In the genomic region with DNA sequence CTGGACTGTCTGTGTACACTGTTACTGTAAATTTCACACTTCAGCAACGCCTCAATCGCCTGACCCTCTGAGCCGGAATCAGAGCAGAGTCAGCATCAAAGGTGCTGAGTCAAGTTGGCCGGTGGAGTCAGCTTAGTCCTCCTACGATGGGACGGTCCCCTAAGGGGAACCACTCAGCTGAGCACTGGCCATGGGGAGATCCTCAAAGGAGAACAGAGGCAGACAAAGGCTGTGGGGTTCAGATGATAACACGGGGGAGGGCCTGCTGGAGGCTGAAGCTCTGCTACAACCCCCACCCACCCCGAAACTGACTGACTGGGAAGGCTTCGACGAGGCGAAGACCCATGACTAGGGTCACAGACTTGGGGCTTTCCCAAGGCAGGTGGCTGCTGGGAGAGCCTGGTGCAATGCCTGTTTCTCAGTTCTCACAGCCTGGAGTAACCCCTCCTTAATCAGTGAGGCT, we compare ENCODE assay signal across 20 mouse cellular contexts. TPM values are rescaled to one million over a fixed set of nuclear protein-coding genes. Genes with fewer than 3 reads are reported as not detected.
A peak's percentile ranks its signal among the peaks of the same experiment; 100 is the strongest.
DNase-seq lines count a peak whose midpoint lies in the region; ATAC-seq and TF ChIP-seq lines count a peak whose summit lies in the region.
"Had no signal": no experiment of that assay in that cellular context is flagged by ENCODE, and none has a peak within 500 bp of the region (broad histone marks: within the 10 kb centered on the region; RNA-seq: fewer than 3 reads in every experiment).

No protein-coding gene starts in this region.

- no peak for TF ChIP-seq POLR2A in MEL (IDR thresholded peaks at IDR 0.05; ENCODE audit: control insufficient read depth in 1 of 2, insufficient read depth in 1 of 2, low read depth in 1 of 2, low read length in 2 of 2, poor library complexity in 1 of 2)

- no peaks in the 10 kb centered on the region for H3K9me3 ChIP-seq in kidney, embryonic 15.5 days (replicated peaks)
- no peaks in the 10 kb centered on the region for H3K9me3 ChIP-seq in MEL (replicated peaks; ENCODE audit: insufficient read depth, low read length)
- H3K9me3 ChIP-seq in kidney, postnatal 0 days (replicated peaks; ENCODE audit: low read length) = no peaks in the 10 kb centered on the region
- H3K9me3 ChIP-seq: G1E; limb, embryonic 10.5 days; lung, embryonic 15.5 days; midbrain, embryonic 10.5 days had no signal

- no peak overlapping the region for H3K4me3 ChIP-seq in kidney, embryonic 15.5 days (replicated peaks)
- H3K4me3 ChIP-seq in MEL (ENCODE audit: control insufficient read depth in 1 of 2, insufficient read depth in 1 of 2, low read depth in 2 of 2, low read length in 2 of 2) = no peak overlapping the region
- no peak overlapping the region for H3K4me3 ChIP-seq in kidney, postnatal 0 days (replicated peaks; ENCODE audit: low read depth, low read length)
- H3K4me3 ChIP-seq in left cerebral cortex, adult 2 months = no peak overlapping the region
- H3K4me3 ChIP-seq: erythroblast, embryonic 14.5 days; limb, embryonic 10.5 days; lung, embryonic 15.5 days; midbrain, embryonic 10.5 days; myocyte had no signal

- intact Hi-C loops in left cerebral cortex, adult 2 months (cut with DNase I) = no loop called here

- no peak for TF ChIP-seq RAD21 in MEL (IDR thresholded peaks at IDR 0.05; ENCODE audit: low read depth, low read length)

- 0 out of 2 replicates have a peak, but pooled peaks have one; percentile 12 for ATAC-seq in kidney, embryonic 15.5 days (replicated peaks; ENCODE audit: low FRiP score)
- 0 out of 2 replicates have a peak, but pooled peaks have one; percentile 23 for ATAC-seq in kidney, postnatal 0 days (replicated peaks; ENCODE audit: low FRiP score, low read depth)
- ATAC-seq in megakaryocyte, adult 5-6 weeks (ENCODE audit: poor library complexity, severe bottlenecking) = 0 out of 2 replicates have a peak, but pooled peaks have one; percentile 16
- ATAC-seq: hindbrain, embryonic 16.5 days had no signal

- no peak for TF ChIP-seq EP300 in MEL (IDR thresholded peaks at IDR 0.05; ENCODE audit: low read depth in 1 of 2, low read length in 2 of 2)

- H3K36me3 ChIP-seq in kidney, embryonic 15.5 days = no peaks in the 10 kb centered on the region
- H3K36me3 ChIP-seq in MEL (ENCODE audit: control insufficient read depth in 1 of 2, insufficient read depth in 2 of 2, low read length in 2 of 2) = no peaks in the 10 kb centered on the region
- H3K36me3 ChIP-seq in kidney, postnatal 0 days (ENCODE audit: insufficient read depth, low read length) = no peaks in the 10 kb centered on the region
- H3K36me3 ChIP-seq: G1E; limb, embryonic 10.5 days; lung, embryonic 15.5 days; midbrain, embryonic 10.5 days had no signal

- peaks cover 11% of the 10 kb centered on the region for H3K4me1 ChIP-seq in kidney, embryonic 15.5 days
- H3K4me1 ChIP-seq in MEL (ENCODE audit: control insufficient read depth in 1 of 2, insufficient read depth in 2 of 2, low read length in 2 of 2) = peaks cover 0 to 5% of the 10 kb centered on the region in 2 experiments; a peak in 1 of 4 replicates
- H3K4me1 ChIP-seq in kidney, postnatal 0 days (replicated peaks; ENCODE audit: insufficient read depth, low read length) = 0 out of 2 replicates have a peak, but pooled peaks cover 4% of the 10 kb centered on the region

- WGBS in kidney, embryonic 15.5 days = 53% methylated on average over 11 of the region's 11 CpGs
- 37% methylated on average over 11 of the region's 11 CpGs for WGBS in kidney, postnatal 0 days

- H3K4me2 ChIP-seq in kidney, embryonic 15.5 days = no peak overlapping the region
- no peak overlapping the region for H3K4me2 ChIP-seq in kidney, postnatal 0 days (ENCODE audit: low read length)
- H3K4me2 ChIP-seq: lung, embryonic 15.5 days had no signal

- DNase-seq in kidney, adult 11 months = no peak
- DNase-seq in MEL (ENCODE audit: low read depth, low spot score) = peak; percentile 48
- no peak for DNase-seq in kidney, postnatal 0 days (ENCODE audit: low spot score)
- DNase-seq in thymus, adult 18-20 months = no peak
- no peak for DNase-seq in left cerebral cortex, adult 2 months (ENCODE audit: extremely low spot score in 1 of 2, low spot score in 2 of 2)
- DNase-seq in layer of hippocampus, adult 8-10 months (ENCODE audit: low spot score in 2 of 2) = no peak
- DNase-seq: adrenal gland, postnatal 10 days; cerebellum, adult 9-10 months; heart, postnatal 10 days; retina, postnatal 1 day; spleen, adult 18-20 months had no signal

- no peak overlapping the region for H3K9ac ChIP-seq in kidney, embryonic 15.5 days
- no peak overlapping the region for H3K9ac ChIP-seq in MEL (ENCODE audit: control insufficient read depth, low read depth, low read length, poor library complexity, severe bottlenecking)
- no peak overlapping the region for H3K9ac ChIP-seq in kidney, postnatal 0 days (ENCODE audit: low read depth, low read length)
- H3K9ac ChIP-seq: lung, embryonic 15.5 days had no signal

- peaks cover 8% of the 10 kb centered on the region for H3K27me3 ChIP-seq in kidney, embryonic 15.5 days
- H3K27me3 ChIP-seq in MEL (ENCODE audit: control insufficient read depth in 1 of 2, insufficient read depth in 2 of 2, low read length in 2 of 2) = peaks cover 1 to 2% of the 10 kb centered on the region in 2 experiments; a peak in 2 of 4 replicates
- H3K27me3 ChIP-seq in kidney, postnatal 0 days (ENCODE audit: insufficient read depth, low read length) = no peaks in the 10 kb centered on the region

- no peak overlapping the region for H3K27ac ChIP-seq in kidney, embryonic 15.5 days
- H3K27ac ChIP-seq in MEL (ENCODE audit: control insufficient read depth, low read depth, low read length) = no peak overlapping the region
- H3K27ac ChIP-seq in kidney, postnatal 0 days = no peak overlapping the region
- no peak overlapping the region for H3K27ac ChIP-seq in left cerebral cortex, adult 2 months
- H3K27ac ChIP-seq: limb, embryonic 10.5 days; lung, embryonic 15.5 days; midbrain, embryonic 10.5 days had no signal

- H3K79me2 ChIP-seq in MEL (ENCODE audit: control insufficient read depth, insufficient read depth, low read length, poor library complexity) = no peaks in the 10 kb centered on the region

- no peak for TF ChIP-seq CTCF in MEL (IDR thresholded peaks at IDR 0.05 in 2 of 3, conservative IDR thresholded peaks at IDR 0.05 in 1 of 3; ENCODE audit: control insufficient read depth in 1 of 3, insufficient read depth in 1 of 3, low read depth in 2 of 3, low read length in 3 of 3, poor library complexity in 1 of 3, severe bottlenecking in 1 of 3)
- TF ChIP-seq CTCF in kidney, postnatal 0 days (IDR thresholded peaks at IDR 0.05; ENCODE audit: low read depth) = no peak
- TF ChIP-seq CTCF in left cerebral cortex, adult 2 months (IDR thresholded peaks at IDR 0.05) = no peak

TF ChIP-seq in MEL, 35 proteins besides CTCF, POLR2A, EP300 and RAD21:
- TF ChIP-seq KAT2A (conservative IDR thresholded peaks at IDR 0.05; ENCODE audit: low read depth, low read length) (no peak), MYC (IDR thresholded peaks at IDR 0.05; ENCODE audit: low read depth, low read length) (no peak), MEF2A (IDR thresholded peaks at IDR 0.05; ENCODE audit: extremely low read depth, insufficient replicate concordance, low read depth, low read length, poor library complexity, severe bottlenecking) (no peak), SIN3A (IDR thresholded peaks at IDR 0.05; ENCODE audit: low read length) (no peak), ZKSCAN1 (IDR thresholded peaks at IDR 0.05; ENCODE audit: low read depth, low read length) (no peak), TCF12 (IDR thresholded peaks at IDR 0.05; ENCODE audit: low read depth, low read length) (no peak), SMC3 (IDR thresholded peaks at IDR 0.05; ENCODE audit: low read depth, low read length) (no peak), ZC3H11A (IDR thresholded peaks at IDR 0.05; ENCODE audit: low read depth, low read length) (no peak), TBP (IDR thresholded peaks at IDR 0.05; ENCODE audit: low read depth, low read length) (no peak), BHLHE40 (IDR thresholded peaks at IDR 0.05; ENCODE audit: borderline replicate concordance, low read depth, low read length) (no peak), ELF1 (IDR thresholded peaks at IDR 0.05; ENCODE audit: low read depth, low read length) (no peak), NELFE (IDR thresholded peaks at IDR 0.05; ENCODE audit: low read depth, low read length) (no peak), RCOR1 (IDR thresholded peaks at IDR 0.05; ENCODE audit: low read depth, low read length) (no peak), TAL1 (IDR thresholded peaks at IDR 0.05; ENCODE audit: low read length) (no peak), GABPA (IDR thresholded peaks at IDR 0.05; ENCODE audit: low read depth, low read length) (no peak), POLR2AphosphoS5 (IDR thresholded peaks at IDR 0.05; ENCODE audit: borderline replicate concordance, low read depth, low read length) (no peak), GATA1 (IDR thresholded peaks at IDR 0.05; ENCODE audit: low read depth, low read length) (no peak)

RNA-seq across cellular contexts. Expression of gene Sept9, which starts 5.0 kb away (rescaled TPM):
- polyA plus RNA-seq in kidney, embryonic 15.5 days (2015; fragmentation: Nextera tagmentation; extraction: Ambion mirVana) = 120 and 126 TPM in 2 replicates
- total RNA-seq in MEL (2012; rRNA removed) = 163 and 205 TPM in 2 replicates
- polyA plus RNA-seq in MEL (2012; ENCODE audit: insufficient read depth in 1 of 2, insufficient read length in 2 of 2, low read depth in 1 of 2, low replicate concordance in 2 of 2, missing spikeins in 1 of 2) = 100 to 1,000 TPM in 1 of 2 experiments, 10 to 100 TPM in 1; 49.7 to 196 TPM
- polyA plus RNA-seq in kidney, postnatal 0 days (2015; fragmentation: Nextera tagmentation; extraction: Ambion mirVana) = 71.2 and 78.6 TPM in 2 replicates
- total RNA-seq in megakaryocyte, adult 5-6 weeks (2015) = 162 and 178 TPM in 2 replicates
- 335 and 338 TPM in 2 replicates for total RNA-seq in megakaryocyte, adult 5-6 weeks (2017)
- total RNA-seq in left cerebral cortex, adult 2 months (2021) = 10 to 100 TPM; 77.4 to 77.8 TPM
- 100 to 1,000 TPM in 3 of 4 experiments, 10 to 100 TPM in 1; 99.5 to 109 (median 104) TPM for total RNA-seq in layer of hippocampus, adult 8-10 months (2022)
